Mouse (Mus musculus): Measurements from ENCODE around the gene Fbxo7. TPM values are rescaled to one million over a fixed set of nuclear protein-coding genes. Genes with fewer than 3 reads are reported as not detected.
A peak's percentile ranks its signal among the peaks of the same experiment; 100 is the strongest.

Gene Fbxo7
- total RNA-seq, 2 experiments from 2014 or later, result 6.2 to 10.1 TPM

GRCm38 (mm10) chr10:86078761-86079160, 57.0 kb downstream of the Fbxo7 start:
- DNase-seq, result no peak

DNA sequence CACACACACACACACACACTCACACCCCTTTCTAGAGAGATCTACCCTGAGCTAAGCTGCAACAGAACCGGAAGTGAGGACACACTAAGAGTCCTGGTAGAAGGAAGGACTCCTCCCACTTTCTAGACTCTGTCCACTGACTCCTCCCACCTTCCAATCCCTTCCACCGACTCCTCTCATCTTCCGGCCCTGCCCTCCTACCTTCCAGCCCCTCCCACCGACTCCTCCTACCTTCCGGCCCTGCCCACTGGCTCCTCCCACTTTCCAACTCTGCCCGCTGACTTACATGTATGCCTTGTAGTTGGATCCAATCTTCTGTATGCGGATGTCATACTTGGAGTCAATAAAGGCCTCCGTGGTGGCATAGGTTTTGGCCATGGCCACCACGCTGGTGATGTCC, 58.1 kb downstream of the Fbxo7 start:
- DNase-seq, result no peak

- no peak for DNase-seq
Observed at GRCm38 (mm10) chr10:86091919-86092318, 70.1 kb downstream of the Fbxo7 start.

GRCm38 (mm10) chr10:86093109-86094035, 71.6 kb downstream of the Fbxo7 start:
- no peak for DNase-seq

DNA sequence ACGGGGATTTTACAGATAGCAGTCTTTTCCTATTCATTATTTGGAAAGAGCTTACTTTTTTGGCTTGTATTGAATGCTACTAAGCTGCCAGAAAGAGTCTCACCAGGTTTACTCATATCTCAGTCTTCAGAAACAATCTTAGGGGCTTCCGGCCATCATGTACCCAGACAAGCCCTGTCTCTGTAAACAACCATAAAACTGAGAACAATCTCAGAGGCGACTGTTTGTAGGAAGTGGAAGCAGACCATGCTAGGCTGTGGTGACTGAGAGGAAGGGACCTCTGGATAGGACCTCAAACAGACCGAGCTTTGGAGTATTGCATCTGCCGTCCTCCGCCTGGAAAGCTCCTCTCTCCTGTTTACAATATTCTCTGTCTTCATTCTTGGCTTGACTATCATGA, 76.6 kb downstream of the Fbxo7 start:
- no peak for DNase-seq

DNA sequence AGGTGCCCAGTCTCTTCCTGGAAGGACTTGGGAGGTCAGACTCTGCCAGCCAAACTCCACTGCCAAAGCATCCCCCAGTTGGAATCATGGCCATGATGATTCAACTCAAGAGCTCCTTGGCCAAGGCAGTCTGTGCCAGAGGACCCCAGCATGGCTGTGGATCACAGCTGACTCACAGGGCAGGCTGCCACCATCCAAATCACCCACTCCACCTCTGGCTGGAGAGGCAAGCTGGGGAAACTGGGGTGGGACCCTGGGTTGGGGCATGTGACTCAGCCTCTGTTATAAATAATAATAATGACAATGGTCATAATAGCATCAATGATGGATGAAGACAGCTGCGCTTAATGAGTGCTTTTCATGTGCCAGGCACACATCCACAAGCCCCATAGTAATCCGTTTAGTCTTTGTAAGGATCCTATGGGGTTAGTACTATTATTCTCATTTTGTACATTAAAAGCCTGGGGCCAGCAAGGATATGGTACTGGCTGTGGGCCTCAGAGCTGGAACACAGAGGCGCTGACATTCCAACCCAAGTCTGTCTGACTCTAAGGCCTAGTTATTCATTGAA, 78.6 kb downstream of the Fbxo7 start:
- DNase-seq, result peak; percentile 51

Other genes starting within 250 kb of the Fbxo7 start
- gene Pwp1, start 192.5 kb upstream of the Fbxo7 start, total RNA-seq (2021), result 10 to 100 TPM; 13.4 to 14.9 TPM
- 10 to 100 TPM; 11.8 to 15.8 TPM for gene Prdm4, start 104.8 kb upstream of the Fbxo7 start, total RNA-seq (2021)
- not detected for gene Ascl4, start 94.3 kb upstream of the Fbxo7 start, total RNA-seq (2021)
- 10 to 100 TPM; 41.9 to 43.2 TPM for gene Rtcb, start 64.1 kb upstream of the Fbxo7 start, total RNA-seq (2021)
- gene Bpifc, start 10.1 kb upstream of the Fbxo7 start, total RNA-seq (2021), result not detected